Mouse (Mus musculus) olfactory bulb, adult 2 months (tissue): ENCODE measurements around the gene Trpm3. TPM values are rescaled to one million over a fixed set of nuclear protein-coding genes. Genes with fewer than 3 reads are reported as not detected.

Source experiments
- H3K27ac ChIP-seq: fragments of 200-500 bp; 2 replicates; pipeline ENCODE4 v1.5.1; 2012; ENCODE audit warnings: low read depth, low read length; ENCODE audit not compliant: insufficient read depth
- H3K4me1 ChIP-seq: fragments of 200-500 bp; 2 replicates; pipeline ENCODE4 v1.6.1; 2012; ENCODE audit warnings: low read length; ENCODE audit not compliant: control insufficient read depth, insufficient read depth
- H3K4me3 ChIP-seq: fragments of 200-500 bp; 2 replicates; pipeline ENCODE4 v1.5.1; 2012; ENCODE audit warnings: mild to moderate bottlenecking, low read depth, low read length, moderate library complexity; ENCODE audit not compliant: insufficient read depth
- CTCF ChIP-seq: fragments of 200-500 bp; IDR thresholded peaks from 2 replicates; pipeline ENCODE4 v1.5.1; 2012; ENCODE audit warnings: low read depth, mild to moderate bottlenecking, low read length, moderate library complexity; ENCODE audit not compliant: insufficient read depth
- POLR2A ChIP-seq: fragments of 200-500 bp; IDR thresholded peaks from 2 replicates; pipeline ENCODE4 v1.6.1; 2012; ENCODE audit warnings: mild to moderate bottlenecking, low read depth, low read length, moderate library complexity; ENCODE audit not compliant: insufficient read depth
- WGBS: fragments of 180-500 bp; shearing (Covaris S2); methylation state at CpG from one replicate; pipeline ENCODE4 v1.1.7; 2018; 5-methylcytosine and 5-hydroxymethylcytosine counted together
- polyA plus RNA-seq: library from polyadenylated mRNA; stranded (reverse); fragments of >200 nt; gene quantifications from 2 replicates; pipeline ENCODE4 v1.2.4, GENCODE M21; 2012; ENCODE audit warnings: low replicate concordance; ENCODE audit not compliant: missing spikeins, insufficient read depth, insufficient read length

Trpm3 gene
- polyA plus RNA-seq, 1 experiment, result 53.7 TPM

DNA sequence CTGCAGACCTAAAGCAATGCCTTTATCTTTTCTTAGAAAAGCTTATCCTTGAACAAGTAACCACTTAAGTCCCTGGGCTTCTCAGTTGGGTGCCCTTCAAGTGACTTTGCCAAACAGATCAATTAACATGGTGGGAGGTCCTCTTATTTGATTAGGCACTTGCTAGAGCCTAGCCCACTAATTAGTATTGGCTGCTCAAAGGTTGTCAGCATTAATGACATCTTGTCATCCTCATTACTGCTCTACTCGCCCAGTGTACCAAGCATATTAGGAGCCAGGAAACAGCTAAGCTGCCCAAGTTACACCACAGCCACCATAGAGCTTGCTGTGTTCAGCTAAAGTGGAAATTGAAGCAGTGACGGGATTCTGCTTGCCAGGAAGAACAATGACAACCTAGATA, 456.4 kb downstream of the Trpm3 start:
- 74% methylated on average over 2 of the region's 2 CpGs for WGBS
- Histone ChIP-seq H3K4me3 (no peak overlapping the region), H3K27ac (no peak overlapping the region), H3K4me1 (peaks cover 7% of the 10 kb centered on the region)
- TF ChIP-seq CTCF (no peak), POLR2A (no peak)

DNA sequence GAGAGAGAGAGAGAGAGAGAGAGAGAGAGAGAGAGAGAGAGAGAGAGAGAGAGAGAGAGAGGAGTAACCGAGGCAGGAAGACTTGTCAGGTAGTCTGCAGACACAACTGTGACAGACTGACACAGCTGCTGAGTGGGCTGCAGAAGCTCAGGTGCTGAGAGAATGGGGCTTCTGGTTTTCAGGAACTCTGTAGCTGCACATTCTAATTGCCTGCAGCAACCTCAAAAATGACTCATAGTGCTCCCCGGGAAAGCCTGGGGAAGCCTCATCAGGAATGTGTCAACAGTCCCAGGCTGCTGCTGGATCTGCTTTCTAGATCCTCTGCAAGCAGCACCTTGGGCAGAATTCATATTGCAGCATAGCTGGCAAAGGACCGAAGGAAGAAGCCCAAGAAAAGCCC, 457.9 kb downstream of the Trpm3 start:
- Histone ChIP-seq H3K4me3 (no peak overlapping the region), H3K4me1 (peaks cover 7% of the 10 kb centered on the region), H3K27ac (0 out of 2 replicates have a peak overlapping the region, but pooled peaks have one; percentile 21)
- 32% methylated on average over 3 of the region's 3 CpGs for WGBS
- no peak for TF ChIP-seq POLR2A
- TF ChIP-seq CTCF, result no peak

DNA sequence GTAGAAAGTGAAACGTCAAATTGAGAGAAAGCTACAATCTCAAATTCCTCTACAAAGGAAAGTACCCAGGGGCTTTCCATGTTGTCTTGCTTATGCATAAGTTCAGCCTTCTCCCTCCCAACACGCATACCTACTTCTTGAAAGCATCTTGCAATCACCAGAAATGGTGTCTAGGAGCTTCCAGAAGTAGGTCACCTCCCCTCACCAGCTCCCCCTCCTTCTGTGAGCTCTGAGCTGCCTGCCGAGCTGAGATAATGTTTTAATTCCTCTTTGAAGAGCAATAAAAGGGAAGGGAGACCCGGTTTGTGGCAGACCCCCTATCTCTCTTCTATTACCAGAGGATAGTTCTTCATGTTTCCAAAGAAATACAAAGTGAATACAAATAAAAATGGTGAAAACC, 465.5 kb downstream of the Trpm3 start:
- 39% methylated on average over 4 of the region's 4 CpGs for WGBS
- Histone ChIP-seq H3K4me3 (no peak overlapping the region), H3K27ac (no peak overlapping the region), H3K4me1 (0 out of 2 replicates have a peak, but pooled peaks cover 2% of the 10 kb centered on the region)
- TF ChIP-seq POLR2A, result no peak

DNA sequence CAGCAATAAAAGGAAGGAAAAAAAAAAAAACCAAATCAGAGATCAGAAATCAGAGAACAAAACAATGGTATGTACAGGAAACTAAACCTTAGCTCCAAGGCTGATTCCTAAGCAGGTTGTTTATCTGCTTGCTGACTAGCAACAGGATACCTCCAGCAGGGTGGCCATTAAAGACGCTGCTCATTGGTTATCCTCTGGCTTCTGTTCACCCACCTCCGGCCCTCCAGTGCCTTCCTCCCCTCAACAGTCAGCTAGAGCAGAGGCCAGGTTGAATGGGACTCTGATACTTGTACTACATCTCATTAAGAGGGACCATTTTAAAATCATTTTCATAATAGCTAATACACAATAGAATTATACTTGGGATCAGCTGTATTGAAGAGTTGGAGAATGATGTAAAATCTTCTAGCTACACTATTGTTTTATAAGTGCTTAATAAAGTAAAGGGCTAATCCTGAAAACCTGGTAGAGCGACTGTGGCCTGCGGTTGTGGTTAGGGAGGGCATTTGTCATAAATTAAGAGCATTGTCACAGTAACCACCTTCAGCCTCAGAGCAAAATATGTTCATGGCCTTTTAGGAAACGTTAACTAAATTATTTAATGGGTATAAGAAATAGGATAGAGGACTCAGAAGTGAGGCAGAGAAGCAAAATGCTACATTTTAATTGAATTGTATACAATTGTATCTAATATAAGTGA, 469.3 kb downstream of the Trpm3 start:
- no peak overlapping the region for H3K4me3 ChIP-seq
- TF ChIP-seq POLR2A (no peak), CTCF (no peak)
- H3K4me1 ChIP-seq, result 0 out of 2 replicates have a peak, but pooled peaks cover 2% of the 10 kb centered on the region
- 86% methylated on average over 5 of the region's 5 CpGs for WGBS
- H3K27ac ChIP-seq, result no peak overlapping the region

DNA sequence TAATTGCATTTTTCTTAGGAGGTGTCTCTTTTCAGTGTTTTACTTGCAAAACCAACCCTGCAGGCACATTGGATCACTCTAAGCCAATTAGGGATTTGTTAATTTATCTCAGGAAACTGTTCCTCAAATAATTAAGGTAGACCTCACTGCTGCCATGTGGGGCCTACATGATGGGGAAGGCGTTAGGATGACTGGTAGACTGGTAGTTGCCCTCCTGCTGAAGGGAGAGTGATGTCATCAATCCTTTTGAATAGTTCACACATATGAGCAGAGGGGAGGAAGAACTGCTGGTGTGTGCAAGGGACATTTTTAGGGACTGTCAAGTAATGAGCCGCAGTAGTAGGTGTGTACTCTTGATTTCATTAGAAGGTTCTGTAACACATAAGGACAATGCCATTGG, 472.8 kb downstream of the Trpm3 start:
- TF ChIP-seq POLR2A, result no peak
- TF ChIP-seq CTCF, result no peak
- Histone ChIP-seq H3K4me1 (no peaks in the 10 kb centered on the region), H3K27ac (no peak overlapping the region), H3K4me3 (no peak overlapping the region)
- 91% methylated on average over 2 of the region's 2 CpGs for WGBS

DNA sequence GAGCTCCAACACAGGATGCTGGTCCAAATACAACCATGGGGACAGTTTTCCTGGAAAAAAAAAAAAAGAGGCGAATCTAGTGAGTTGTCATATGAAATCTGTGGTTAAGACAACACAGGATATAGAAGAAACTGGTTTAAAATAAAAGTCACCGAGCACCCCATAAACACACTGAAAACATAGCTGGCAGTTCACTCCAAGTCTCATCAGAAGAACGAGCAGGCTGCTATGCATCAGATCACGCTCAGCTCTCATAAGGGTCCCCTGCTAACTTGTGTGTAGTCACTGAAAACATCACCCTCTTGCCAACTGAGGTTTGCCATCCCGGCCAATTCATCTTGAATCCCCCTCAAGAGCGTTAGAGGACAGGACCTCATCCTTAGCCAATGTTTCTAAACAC, 476.5 kb downstream of the Trpm3 start:
- Histone ChIP-seq H3K27ac (no peak overlapping the region), H3K4me1 (no peaks in the 10 kb centered on the region), H3K4me3 (no peak overlapping the region)
- 90% methylated on average over 6 of the region's 6 CpGs for WGBS
- TF ChIP-seq POLR2A (no peak), CTCF (no peak)

DNA sequence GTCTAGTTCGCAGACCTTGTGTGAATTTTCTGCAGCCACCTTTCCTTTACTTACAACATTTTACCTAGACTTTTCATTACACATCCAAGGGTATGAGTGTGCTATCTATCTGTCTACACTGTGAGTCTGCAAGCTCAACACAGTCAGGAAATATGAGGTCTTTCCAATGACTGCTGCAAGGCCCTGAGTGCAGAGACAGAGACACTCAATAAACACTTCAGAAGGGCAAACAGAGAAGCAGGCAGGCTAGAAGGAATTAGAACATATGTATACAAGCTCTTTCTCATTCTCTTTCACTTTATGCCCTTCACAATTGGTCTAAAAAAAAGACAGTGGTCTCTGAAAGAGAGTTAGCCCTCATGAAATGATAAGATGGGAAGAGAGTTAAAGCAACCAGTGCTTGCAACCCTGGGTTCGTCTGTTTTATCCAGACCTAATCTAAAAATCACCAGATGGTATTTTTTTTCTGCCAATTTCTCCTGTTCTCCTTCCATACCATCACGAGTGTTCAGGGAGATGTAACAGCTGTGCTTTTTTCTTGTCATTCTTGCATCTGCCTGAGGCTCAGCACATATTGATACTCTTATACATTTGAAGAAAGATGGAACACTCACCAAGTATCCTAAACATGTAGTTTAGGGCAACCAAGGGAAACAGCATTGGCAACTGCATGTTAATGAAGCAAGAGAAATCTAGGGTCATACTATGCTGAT, 486.1 kb downstream of the Trpm3 start:
- Histone ChIP-seq H3K27ac (no peak overlapping the region), H3K4me3 (no peak overlapping the region), H3K4me1 (no peaks in the 10 kb centered on the region; the same call in 1 of the 2 replicates)
- 82% methylated on average over 3 of the region's 3 CpGs for WGBS
- TF ChIP-seq POLR2A, result no peak
- no peak for TF ChIP-seq CTCF

DNA sequence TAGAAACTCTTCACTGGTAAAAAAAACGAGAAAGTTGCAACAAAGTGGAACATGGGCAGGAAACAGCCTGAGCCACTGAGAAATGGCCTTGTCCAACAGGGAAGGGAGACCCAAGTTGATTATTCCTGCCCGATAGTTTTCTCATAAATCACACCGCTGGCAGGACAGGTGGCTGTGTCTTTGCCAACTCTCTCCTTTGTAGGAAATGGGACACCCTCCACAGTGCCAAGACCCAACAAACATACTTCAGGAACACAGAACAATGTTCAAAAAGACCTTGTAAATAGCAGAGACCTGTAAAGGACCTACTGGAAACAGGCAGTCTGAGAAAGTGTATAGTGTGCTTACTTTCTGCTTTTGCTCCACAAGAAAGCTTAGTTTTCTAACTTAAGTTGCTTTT, 490.0 kb downstream of the Trpm3 start:
- H3K4me1 ChIP-seq, result no peaks in the 10 kb centered on the region; the same call in 1 of the 2 replicates
- WGBS, result 64% methylated on average over 3 of the region's 3 CpGs
- no peak overlapping the region for H3K4me3 ChIP-seq
- TF ChIP-seq POLR2A (no peak), CTCF (no peak)
- H3K27ac ChIP-seq, result no peak overlapping the region

DNA sequence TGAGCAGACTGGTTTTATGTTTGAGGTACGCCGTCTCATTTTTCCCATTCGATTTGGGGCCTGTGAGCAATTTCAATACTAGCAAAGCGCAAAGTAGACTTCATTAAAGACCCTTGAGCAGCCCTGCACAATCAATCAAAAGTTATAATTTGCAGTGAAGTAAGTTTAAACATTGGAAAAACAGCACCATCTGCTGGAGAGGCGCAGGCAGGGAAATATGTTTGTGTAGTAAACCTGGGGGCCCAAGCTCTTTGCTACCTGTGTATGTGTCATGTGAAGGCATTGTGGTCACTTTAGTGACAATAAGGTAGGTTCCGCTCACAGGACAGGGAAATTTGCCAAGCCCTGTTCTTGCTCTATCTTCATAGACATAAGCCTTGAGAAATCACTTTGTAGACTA, 492.5 kb downstream of the Trpm3 start:
- Histone ChIP-seq H3K27ac (no peak overlapping the region), H3K4me3 (no peak overlapping the region), H3K4me1 (no peaks in the 10 kb centered on the region; the same call in 1 of the 2 replicates)
- no peak for TF ChIP-seq CTCF
- TF ChIP-seq POLR2A, result no peak
- 87% methylated on average over 6 of the region's 6 CpGs for WGBS
